Mouse (Mus musculus): Measurements from ENCODE around the gene Wdr90.

The Wdr90 gene

GRCm38 (mm10) chr17:25860229-25860628 is 1.1 kb downstream of the Wdr90 start:
- no peak for DNase-seq (ENCODE audit: low spot score in 2 of 2)

DNA sequence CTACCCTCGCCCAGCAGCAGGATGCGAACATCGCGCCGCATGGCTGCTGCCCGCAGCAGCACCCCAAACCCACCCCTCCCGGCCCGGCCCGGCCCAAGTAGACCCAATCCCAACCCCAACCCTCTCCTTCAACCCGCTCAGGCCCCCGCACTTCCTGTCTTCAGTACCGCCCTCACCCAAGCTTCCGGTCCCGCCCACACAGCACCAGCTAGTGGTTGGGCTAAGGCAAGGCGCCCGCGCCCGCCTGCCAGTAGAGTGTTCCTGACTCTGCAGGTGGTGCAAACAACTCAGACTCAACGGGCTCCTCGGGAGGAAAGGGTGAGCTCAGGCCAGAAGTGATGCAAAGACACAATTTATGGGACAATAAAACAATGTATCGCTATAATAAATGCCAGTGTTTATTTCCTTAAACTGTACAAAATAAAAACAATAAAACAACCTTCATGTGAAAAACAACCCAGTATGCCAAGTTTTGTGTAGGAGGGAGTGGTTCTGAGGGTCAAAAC is 16.9 kb downstream of the Wdr90 start, which contains the start of gene Rhot2:
TSS of gene Rhot2 (minus strand) at position 456 of the 506 bp plus-strand sequence.
- DNase-seq (ENCODE audit: low spot score in 2 of 2) = peak; percentile 77 to 88

DNA sequence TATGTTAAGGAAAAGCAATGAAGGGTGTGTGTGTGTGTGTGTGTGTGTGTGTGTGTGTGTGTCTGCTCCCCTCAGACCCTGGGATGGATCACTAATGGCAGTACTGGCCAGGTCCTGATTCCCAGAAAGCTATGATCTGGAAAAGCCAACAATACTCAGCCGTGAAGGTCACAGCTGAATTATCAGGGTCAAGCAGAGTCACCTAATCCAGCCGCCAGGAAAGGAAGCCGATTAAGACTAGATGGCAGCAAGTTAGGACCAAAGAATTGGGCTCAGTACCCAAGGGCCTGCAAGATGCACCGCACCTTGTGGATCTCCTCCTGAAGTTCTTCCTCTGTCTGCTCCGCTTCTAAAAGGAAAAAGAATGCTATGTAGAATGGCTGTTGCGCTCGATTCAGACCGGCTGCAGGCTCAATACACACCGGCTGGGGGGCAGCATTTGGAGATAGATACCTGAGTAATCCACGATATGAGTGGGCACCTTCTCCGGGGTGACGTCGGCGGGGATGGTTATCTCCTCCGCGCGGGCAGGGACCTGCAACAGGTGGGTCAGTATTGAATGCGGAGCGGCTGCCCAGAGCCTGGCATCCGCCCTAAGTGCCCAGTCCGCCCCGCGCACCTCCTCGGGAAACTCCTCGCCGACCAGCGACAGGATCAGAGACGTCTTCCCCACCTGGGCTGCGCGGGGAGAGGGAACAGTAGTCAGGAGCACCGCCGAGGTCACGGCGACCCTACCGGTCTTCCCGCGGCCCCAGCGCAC is 17.5 kb downstream of the Wdr90 start:
- DNase-seq (ENCODE audit: low spot score in 2 of 2) = no peak

GRCm38 (mm10) chr17:25843122-25843521 is 18.2 kb downstream of the Wdr90 start:
- no peak for DNase-seq (ENCODE audit: low spot score in 2 of 2)

DNA sequence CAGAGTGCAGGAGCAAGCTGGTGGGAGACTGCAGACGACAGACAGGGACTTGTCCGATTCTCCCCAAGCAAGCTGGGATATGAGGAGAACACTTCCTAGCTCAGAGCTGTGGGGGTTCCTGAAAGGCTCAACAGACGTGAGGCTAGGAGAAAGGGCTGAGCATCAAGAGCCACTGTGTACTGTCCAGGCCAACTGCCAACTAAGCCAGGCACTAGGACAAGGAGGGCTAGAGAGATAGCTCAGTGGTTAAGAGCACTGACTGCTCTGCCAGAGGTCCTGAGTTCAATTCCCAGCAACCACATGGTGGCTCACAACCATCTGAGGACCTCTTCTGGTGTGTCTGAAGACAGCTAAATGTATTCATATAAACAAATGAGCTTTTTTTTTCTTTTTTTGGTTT is 18.8 kb downstream of the Wdr90 start:
- DNase-seq (ENCODE audit: low spot score in 2 of 2) = no peak

DNA sequence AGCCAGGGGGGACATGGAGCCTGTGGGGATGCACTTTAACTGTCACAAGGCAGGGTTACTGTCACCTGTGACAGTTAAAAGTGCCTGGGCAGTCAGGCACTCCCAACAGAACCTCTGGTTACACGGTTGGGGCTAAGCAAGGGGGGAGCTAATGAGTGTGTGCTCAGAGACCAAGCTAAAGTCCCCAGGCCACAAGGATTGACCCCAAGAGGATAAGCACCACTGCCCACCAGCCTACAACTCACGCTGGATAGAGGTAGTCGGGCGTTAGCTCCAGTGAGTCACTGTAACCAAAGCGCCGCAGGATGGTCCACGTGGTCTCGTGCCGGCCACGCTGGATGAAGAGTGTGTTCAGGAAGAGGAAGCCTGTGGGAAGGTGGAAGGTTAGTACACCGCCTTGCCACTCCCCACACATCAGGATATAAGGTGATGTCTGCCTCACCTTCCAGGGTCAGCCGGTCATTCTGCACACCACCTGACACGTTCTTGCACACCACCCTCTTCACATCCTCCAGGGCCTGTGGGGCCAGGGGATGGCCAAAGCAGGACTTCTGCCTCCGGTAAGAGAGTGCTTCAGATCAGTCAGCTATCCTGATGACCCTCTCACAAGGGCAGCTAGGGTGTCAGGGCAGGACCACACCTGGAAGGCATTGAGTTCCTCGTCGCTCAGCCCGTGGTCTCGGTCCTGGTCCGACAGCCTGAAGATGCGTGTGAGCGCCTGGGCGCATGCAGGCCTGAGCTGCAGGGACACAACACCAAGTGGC is 20.0 kb downstream of the Wdr90 start, which contains the start of gene Gm20683:
TSS of gene Gm20683 (minus strand) at position 647 of the 764 bp plus-strand sequence.
- no peak for DNase-seq (ENCODE audit: low spot score in 2 of 2)

DNA sequence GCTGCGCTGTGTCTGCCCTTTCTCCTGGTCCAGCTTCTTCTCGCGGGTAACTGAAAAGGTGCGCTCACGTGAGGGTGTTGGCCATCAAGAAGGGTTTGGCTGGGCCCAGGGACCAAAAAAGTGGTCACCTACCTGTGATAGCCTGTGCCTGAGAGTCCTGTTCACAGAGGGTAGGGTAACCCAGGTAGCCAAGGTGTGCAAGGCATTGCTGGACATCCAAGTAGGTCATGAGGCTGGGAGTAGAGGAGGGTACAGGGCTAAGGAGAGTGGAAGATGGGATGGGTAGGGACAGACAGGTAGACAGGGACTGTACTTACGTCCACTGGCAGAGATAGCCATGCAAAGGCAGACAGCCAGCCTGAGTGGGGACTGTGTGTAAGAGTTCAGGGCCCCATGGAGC is 20.8 kb downstream of the Wdr90 start:
- DNase-seq (ENCODE audit: low spot score in 2 of 2) = no peak

DNA sequence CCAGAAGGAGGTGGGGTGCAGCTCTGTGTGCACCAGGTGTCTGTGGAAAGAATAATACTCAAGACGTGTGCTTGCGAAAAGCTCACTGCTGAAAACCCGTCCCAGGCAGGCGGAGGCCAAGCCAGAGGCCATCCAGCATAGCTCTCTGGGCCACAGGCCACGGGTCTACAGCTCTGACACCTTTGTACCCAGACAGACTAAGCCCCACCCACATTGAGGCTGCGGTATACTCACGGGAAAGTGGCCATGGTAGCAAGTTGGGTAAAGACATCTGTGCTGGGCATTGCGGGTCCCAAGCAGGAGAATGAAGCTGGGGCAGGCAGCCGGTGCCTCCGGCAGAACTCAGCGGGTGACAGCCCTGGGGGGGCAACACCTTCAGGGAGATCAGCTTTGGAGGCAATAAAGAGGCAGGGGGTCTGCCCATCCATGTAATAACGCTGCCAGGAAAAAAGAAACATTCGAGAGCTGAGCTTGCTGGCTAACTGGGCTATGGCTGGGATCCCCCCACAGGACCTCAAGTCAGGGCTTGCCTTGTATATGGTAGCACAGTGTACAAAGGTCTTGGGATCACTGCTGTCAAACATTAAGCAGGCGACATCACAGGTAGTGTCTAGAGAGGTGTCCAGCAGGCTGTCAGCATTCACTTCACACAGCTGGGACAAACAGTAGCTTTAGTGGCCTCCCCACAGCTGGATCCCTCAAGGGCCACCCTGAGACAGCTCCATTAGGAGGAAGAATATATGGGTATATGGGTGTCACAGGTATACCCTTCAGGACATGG is 21.7 kb downstream of the Wdr90 start:
- DNase-seq (ENCODE audit: low spot score in 2 of 2) = no peak

DNA sequence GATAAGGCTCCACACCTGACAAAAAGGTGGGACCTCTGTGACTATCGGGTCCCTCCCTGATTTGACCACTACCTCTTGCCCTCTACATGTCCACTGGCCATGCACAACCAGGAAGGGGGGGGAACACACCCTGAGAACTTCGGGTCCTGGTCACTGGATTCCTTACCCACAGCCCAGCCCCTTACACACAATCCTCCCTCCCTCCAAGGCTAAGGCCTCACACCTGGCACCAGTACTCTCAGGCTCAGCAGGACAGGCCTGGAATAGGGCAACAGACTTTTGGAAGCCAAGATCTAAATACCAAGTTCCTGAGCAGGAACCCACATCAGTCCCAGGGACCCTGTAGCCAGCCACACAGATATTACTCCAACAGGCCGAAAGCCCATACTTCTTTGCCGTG is 22.4 kb downstream of the Wdr90 start:
- DNase-seq (ENCODE audit: low spot score in 2 of 2) = no peak

DNA sequence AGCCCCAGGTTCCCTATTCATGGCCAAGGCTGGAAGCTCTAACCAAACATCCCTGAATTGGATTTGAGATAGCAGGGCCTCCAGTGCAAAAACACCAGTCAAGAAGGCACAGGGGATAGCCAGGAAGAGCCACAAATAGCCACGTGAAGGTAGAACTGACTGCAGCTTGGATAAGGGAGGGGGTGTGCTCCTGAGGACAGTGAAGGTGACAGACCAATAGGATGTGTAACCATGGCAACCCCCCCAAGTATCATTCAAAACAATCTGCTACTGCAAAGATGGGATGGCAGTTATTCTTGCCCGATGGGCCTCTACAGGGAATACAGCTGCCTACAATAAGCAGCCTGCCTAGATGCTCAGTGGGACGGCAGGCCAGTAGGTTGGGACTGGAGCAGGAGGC is 23.8 kb downstream of the Wdr90 start:
- no peak for DNase-seq (ENCODE audit: low spot score in 2 of 2)

DNA sequence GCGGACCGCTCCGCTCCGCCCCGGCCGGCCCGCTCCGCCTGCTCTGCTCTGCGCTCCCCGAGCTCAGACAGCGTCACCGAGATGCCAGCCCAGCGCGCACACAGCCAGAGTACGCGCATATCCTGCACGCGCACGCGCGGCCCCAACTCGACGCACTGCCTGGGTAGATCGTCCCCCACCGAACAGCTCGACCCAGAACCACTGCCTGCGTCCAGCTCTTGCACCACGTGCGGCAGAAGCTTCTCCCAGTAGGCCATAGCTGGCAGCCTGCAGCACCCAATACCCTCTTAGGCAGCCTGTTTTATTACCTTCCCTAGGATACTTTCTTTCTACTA is 24.3 kb downstream of the Wdr90 start, which contains the start of gene Rhbdl1:
TSS of gene Rhbdl1 (minus strand) at position 220 of the 335 bp plus-strand sequence.
- DNase-seq (ENCODE audit: low spot score in 2 of 2) = peak; percentile 68 to 77

DNA sequence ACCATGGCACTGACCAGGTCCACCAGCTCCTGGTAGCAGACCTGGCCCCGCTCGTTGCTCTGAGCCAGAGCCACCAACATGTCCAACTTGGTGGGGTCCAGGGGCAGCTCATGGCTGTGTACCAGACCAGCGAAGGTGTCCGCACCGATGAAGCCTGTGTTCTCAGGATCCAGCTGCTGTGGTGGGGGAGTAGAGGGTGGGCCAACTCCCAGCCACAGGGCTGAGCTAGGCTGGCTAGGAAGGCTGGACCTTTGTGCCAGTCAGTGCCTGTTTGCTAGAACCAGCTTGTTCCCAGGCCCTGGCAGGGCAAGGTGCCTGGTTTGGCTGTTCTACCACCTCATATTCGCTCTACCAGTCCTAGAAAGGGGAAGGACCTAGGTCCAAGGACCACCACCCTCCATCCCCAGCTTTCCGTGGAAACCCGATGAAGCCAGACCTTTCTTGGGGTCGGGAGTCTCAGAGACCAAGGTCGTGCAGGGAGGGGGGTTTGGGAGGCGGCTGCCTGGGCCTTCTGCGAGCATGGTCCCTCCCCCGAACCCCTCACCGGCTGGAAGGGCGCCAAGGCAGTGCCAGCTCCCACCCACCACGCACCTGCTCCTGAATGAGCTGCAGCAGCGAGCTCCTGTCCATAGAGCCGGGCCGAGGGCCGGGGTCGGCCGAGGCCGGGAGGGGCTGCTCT is 24.8 kb downstream of the Wdr90 start:
- DNase-seq (ENCODE audit: low spot score in 2 of 2) = peak in 1 of 2 experiments; percentile 26

- no peak for DNase-seq (ENCODE audit: low spot score in 2 of 2)
Observed at GRCm38 (mm10) chr17:25835816-25836215, 25.5 kb downstream of the Wdr90 start.

GRCm38 (mm10) chr17:25835301-25835700 is 26.0 kb downstream of the Wdr90 start:
- DNase-seq (ENCODE audit: low spot score in 2 of 2) = no peak

DNA sequence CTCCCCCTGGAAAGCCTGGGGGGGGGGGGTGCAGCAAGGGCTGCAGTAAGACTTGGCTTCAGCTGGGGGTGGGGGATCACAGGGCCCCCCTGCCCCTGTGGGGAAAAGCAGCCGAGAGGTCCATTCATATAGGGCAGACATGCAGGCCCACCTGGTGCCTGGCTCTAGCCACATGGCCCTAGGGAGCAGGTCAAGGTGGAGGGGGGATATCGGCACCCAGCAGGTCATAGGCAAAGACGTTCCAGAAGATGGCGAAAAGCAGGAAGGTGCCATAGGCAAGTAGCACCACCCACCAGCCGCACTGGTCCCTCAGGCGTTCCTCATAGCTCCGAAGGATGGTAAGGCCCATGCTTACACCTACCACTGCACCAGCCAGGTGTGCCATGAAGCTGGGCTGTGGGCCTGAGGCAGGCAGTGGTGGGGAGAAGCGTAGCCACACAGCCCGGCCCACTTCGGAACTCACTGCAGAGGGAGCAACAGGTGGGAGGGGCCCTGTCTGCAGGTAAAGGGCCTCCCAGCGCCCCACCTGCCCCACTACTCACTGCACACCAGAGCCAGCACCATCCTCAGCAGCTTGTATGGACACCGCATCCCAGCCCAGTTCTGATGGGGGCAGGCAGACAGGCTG is 26.6 kb downstream of the Wdr90 start:
- DNase-seq (ENCODE audit: low spot score in 2 of 2) = no peak

- DNase-seq (ENCODE audit: low spot score in 2 of 2) = no peak
Observed at GRCm38 (mm10) chr17:25833961-25834594, 27.2 kb downstream of the Wdr90 start.

GRCm38 (mm10) chr17:25833291-25833663 is 28.0 kb downstream of the Wdr90 start, which contains the start of gene Stub1:
TSS of gene Stub1 (minus strand) at chr17:25833404.
- DNase-seq (ENCODE audit: low spot score in 2 of 2) = peak; percentile 57 to 81

GRCm38 (mm10) chr17:25832436-25833290 is 28.6 kb downstream of the Wdr90 start:
- peak; percentile 94 to 99 for DNase-seq (ENCODE audit: low spot score in 2 of 2)
